Mouse (Mus musculus) bone marrow macrophage, adult 2 months (primary cell): ENCODE data around the gene Pex5.

Experiments
- CTCF ChIP-seq: IDR thresholded peaks from 2 replicates; pipeline ENCODE4 v1.5.1; 2012; ENCODE audit warnings: low read depth, mild to moderate bottlenecking, low read length, moderate library complexity
- POLR2A ChIP-seq: IDR thresholded peaks from 2 replicates; pipeline ENCODE4 v1.6.1; 2012; ENCODE audit warnings: mild to moderate bottlenecking, low read depth, low read length, borderline replicate concordance

DNA sequence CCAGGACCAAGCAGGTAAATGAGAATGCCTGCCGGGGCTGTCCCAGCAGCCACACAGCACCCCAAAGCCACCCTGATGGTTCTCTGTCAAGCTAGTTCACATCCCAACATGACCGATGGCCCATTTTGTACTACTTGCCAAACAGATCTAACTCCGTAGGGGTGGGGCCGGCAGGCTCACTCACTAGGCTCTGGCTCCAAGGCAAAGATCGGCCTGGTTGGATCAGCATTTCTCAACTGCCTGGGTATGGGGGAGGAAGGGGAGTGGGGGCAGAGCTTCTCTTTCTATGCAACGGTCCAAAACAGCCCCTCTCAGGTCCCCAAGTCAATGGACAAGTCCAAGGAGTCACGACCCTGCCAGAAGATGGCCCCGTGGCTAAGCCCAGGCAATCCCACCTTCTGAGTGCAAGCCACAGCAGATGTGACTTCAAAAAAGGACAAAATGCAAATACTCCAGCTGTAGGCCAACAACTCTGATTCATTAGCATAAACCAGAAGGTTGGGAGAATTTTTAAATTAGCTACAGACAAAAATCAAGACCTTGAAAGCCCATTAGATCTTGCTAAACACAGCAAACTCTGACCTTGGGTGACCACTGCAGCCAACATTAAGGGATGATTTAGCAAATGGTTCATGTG lies 18.9 kb upstream of the Pex5 start:
- TF ChIP-seq POLR2A (no peak), CTCF (no peak)
